Mouse (Mus musculus): Measurements from ENCODE around the gene Arid5a. TPM values are rescaled to one million over a fixed set of nuclear protein-coding genes. Genes with fewer than 3 reads are reported as not detected.
A peak's percentile ranks its signal among the peaks of the same experiment; 100 is the strongest.

Arid5a gene
- polyA plus RNA-seq, 1 experiment from 2014 or later, result 2.9 TPM

DNA sequence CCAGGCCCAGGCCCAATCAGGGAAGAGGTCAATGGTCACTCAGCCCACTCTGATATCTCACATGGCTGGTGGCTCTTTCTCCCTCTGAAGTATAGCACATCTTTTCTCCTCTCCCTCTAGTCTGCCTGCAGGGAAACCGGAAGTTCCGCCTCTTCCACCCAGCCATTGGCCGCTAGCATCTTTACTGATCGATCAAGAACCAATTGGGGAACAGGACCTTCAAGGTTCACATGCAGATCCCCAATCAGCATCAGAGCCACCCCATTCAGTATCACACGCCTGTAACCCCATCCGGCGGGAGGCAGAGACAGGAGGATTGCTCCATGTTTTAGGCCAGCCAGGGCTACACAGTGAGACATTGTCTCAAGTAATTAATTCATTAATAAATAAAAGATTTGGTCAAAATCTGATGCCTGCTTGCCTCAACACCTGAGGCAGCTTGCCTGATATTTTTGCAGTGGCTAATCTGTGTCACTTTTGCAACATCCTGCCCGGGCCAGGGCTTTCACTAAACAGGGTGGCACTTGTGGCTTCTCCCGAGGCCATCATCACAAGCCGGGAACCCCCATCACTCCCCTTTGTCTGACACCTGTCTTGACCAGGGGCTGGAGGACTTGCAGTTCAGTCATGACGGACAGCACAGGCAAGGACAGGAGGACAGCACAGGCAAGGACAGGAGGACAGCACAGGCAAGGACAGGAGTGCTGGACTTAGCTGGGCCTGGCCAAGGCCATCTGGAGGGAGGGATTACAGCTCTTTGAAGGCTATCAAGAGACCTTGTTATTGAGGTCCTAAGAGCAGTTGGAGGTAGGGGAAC is 7.6 kb downstream of the Arid5a start:
- 84% methylated on average over 11 of the region's 11 CpGs for WGBS
- Histone ChIP-seq H3K4me2 (replicated peaks) (no peak overlapping the region), H3K27ac (replicated peaks) (no peak overlapping the region), H3K27me3 (peaks cover 7% of the 10 kb centered on the region; the same call in 1 of the 2 replicates), H3K9ac (replicated peaks) (no peak overlapping the region), H3K36me3 (no peaks in the 10 kb centered on the region), H3K4me1 (no peaks in the 10 kb centered on the region), H3K9me3 (no peaks in the 10 kb centered on the region), H3K4me3 (no peak overlapping the region)
- 0 out of 2 replicates have a peak, but pooled peaks have one; percentile 12 for ATAC-seq (ENCODE audit: low FRiP score, low read depth)

DNA sequence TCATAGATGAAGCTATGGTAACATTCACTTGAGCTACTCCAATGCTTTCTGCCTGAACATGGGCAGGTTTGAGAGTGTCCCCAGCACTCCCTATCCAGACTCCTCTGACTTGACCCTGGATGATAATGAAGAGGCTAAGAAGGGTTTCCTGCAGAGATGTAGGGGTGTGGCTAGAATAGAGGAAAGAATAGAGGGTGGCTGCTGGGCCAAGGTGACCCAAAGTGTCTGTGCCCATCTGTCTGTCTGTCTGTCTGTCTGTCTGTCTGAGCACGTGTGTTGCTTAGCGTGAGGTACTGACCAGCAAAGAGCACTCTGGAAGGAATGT is 8.2 kb downstream of the Arid5a start:
- H3K27me3 ChIP-seq, result 0 out of 2 replicates have a peak, but pooled peaks cover 5% of the 10 kb centered on the region
- H3K4me2 ChIP-seq (replicated peaks), result no peak overlapping the region
- H3K27ac ChIP-seq (replicated peaks), result no peak overlapping the region
- no peak for ATAC-seq (ENCODE audit: low FRiP score, low read depth)
- H3K9ac ChIP-seq (replicated peaks), result no peak overlapping the region
- no peaks in the 10 kb centered on the region for H3K9me3 ChIP-seq
- H3K36me3 ChIP-seq, result no peaks in the 10 kb centered on the region
- H3K4me3 ChIP-seq, result no peak overlapping the region
- H3K4me1 ChIP-seq, result no peaks in the 10 kb centered on the region
- WGBS, result 89% methylated on average over 2 of the region's 2 CpGs

DNA sequence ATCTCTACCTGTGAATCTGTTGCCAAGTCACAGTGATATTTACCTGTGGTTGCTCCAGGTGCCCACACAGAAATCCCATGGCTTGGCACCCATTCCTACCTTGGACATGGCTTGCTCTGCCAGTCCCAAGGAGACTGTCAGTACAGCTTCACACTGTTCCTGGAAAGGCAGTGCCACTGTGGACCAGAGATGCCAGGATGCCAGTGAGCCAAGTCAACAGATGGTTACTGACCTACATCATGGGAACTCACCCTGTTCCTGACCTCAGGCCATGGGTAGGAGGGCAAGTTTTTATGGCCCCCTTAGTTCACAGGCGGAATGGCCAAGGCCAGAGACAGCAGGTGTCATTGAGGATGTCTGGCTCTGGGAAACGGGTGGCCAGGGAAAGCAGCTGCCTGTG is 13.6 kb downstream of the Arid5a start:
- Histone ChIP-seq H3K4me2 (replicated peaks) (no peak overlapping the region), H3K9ac (replicated peaks) (no peak overlapping the region), H3K9me3 (no peaks in the 10 kb centered on the region), H3K27ac (replicated peaks) (no peak overlapping the region), H3K4me3 (no peak overlapping the region), H3K36me3 (no peaks in the 10 kb centered on the region), H3K27me3 (0 out of 2 replicates have a peak, but pooled peaks cover 5% of the 10 kb centered on the region), H3K4me1 (no peaks in the 10 kb centered on the region)
- WGBS, result 86% methylated on average over 2 of the region's 2 CpGs
- ATAC-seq (ENCODE audit: low FRiP score, low read depth), result no peak

DNA sequence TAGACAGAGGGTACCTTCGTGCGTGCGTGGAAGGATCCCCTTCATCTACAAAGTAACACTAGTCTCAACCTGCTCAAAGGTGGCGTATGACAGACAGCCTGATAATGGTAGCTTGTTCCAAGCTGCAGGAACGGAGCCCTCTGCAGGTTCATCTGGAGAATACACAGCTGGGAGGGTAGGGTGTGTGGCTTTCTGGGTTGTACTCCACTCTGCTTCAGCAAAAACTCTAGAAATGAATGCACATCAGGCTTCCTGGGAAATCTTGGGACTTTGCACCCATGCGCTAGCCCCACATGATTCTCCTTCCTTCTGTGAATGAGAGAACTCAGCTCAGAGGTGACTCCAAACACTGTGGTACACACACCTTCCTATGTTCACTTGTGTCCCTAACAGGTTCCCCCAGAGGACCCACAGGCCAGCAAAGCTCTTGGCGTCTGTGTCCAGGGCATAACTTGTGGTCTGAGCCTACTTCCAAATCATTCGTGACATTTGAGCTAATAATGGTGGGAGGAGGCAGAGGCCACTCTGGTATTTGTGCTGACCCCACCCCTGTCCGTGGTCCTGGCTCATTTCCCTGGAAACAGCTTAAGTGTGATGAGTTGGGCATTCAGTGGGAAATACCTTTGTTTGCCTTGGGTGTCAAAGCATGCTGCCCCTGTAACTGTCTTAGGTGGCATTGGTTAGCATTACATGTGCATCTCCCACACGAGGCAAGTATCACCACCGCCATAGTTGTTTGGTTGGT is 14.5 kb downstream of the Arid5a start:
- H3K9me3 ChIP-seq, result no peaks in the 10 kb centered on the region
- 76% methylated on average over 11 of the region's 11 CpGs for WGBS
- ATAC-seq (ENCODE audit: low FRiP score, low read depth), result no peak
- H3K9ac ChIP-seq (replicated peaks), result no peak overlapping the region
- no peak overlapping the region for H3K4me2 ChIP-seq (replicated peaks)
- H3K27me3 ChIP-seq, result 0 out of 2 replicates have a peak, but pooled peaks cover 5% of the 10 kb centered on the region
- H3K27ac ChIP-seq (replicated peaks), result no peak overlapping the region
- no peaks in the 10 kb centered on the region for H3K4me1 ChIP-seq
- H3K36me3 ChIP-seq, result no peaks in the 10 kb centered on the region
- no peak overlapping the region for H3K4me3 ChIP-seq

DNA sequence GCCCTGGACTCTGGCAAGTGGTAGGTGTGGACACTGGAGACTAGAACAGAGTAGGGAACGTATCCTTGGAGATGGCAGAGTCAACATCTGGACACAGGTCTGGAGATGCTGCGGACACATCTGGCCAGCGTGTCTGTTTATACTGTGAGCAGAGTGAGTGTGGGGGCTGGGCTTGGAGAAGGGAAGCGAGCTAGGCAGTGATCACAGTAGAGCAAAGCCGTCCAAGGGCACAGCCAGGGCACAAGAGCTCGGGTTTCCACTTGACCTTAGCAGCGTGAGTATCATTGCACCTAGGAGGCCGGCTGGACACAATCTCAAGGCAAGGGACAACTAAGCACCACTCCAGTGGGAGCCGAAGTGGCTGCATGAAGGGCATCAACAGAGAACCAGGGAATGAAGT is 15.5 kb downstream of the Arid5a start:
- Histone ChIP-seq H3K27ac (replicated peaks) (no peak overlapping the region), H3K27me3 (0 out of 2 replicates have a peak, but pooled peaks cover 2% of the 10 kb centered on the region), H3K9me3 (no peaks in the 10 kb centered on the region), H3K36me3 (0 out of 2 replicates have a peak, but pooled peaks cover 5% of the 10 kb centered on the region), H3K4me2 (replicated peaks) (no peak overlapping the region), H3K4me3 (no peak overlapping the region), H3K4me1 (no peaks in the 10 kb centered on the region), H3K9ac (replicated peaks) (no peak overlapping the region)
- no peak for ATAC-seq (ENCODE audit: low FRiP score, low read depth)
- WGBS, result 73% methylated on average over 9 of the region's 9 CpGs

DNA sequence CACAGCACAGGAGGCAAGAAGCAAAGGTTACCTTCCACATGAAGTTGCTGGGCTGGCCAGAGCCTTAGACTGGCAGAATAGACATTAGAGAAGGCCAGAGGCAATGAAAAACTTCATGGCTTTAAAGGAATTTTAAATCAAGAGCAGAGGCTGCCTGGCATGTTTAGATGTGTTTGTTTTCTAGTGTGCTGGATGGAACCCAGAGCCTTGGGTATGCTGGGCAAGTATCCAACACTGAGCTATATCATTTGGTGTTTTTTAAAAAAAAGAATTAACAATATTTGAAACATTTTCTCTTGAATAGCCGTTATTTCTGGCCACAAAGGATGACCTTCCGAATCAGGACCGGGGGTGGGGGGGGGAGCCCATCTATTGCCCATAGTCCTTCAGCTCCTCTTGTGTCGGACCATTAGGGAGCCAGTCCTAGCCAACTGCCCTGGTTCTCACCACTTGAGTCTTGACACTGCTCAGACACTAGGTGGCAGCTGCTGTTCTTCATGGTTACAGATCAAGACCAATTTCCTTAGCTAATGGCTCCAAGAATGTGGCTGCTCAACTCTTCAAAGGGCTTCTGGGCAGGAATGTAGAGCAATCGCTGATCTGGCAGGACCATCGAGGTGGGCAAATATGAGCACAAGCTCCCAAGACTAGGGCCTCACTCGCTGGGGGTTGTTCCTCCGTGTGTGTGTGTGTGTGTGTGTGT is 16.4 kb downstream of the Arid5a start:
- H3K4me3 ChIP-seq, result no peak overlapping the region
- no peak overlapping the region for H3K27ac ChIP-seq (replicated peaks)
- H3K36me3 ChIP-seq, result 0 out of 2 replicates have a peak, but pooled peaks cover 5% of the 10 kb centered on the region
- peak; percentile 72; the same call in 1 of the 2 replicates for ATAC-seq (ENCODE audit: low FRiP score, low read depth)
- no peaks in the 10 kb centered on the region for H3K4me1 ChIP-seq
- no peaks in the 10 kb centered on the region for H3K9me3 ChIP-seq
- H3K27me3 ChIP-seq, result no peaks in the 10 kb centered on the region
- H3K9ac ChIP-seq (replicated peaks), result no peak overlapping the region
- no peak overlapping the region for H3K4me2 ChIP-seq (replicated peaks)
- 53% methylated on average over 8 of the region's 8 CpGs for WGBS

DNA sequence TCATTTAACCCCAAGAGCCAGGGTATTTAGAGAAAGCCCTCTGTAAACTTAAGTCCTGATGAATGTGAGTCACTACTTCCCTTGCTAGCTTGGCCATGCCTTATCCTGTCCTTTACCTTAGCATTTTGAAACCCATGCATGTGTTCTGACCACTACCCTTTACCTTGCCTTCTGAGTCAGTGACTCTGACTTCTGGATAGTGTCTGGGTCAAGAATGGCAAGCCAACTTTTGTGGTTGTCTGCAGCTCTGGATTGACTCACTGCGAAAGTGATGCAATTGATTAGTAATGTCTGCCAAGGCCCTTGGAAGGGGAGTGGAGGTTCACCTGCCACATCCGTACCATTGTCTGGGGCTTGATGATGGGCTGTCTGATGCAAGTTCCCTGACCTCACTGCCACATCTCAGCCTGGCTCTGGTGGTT is 18.4 kb downstream of the Arid5a start:
- no peak for ATAC-seq (ENCODE audit: low FRiP score, low read depth)
- Histone ChIP-seq H3K4me3 (no peak overlapping the region), H3K9me3 (no peaks in the 10 kb centered on the region), H3K27me3 (no peaks in the 10 kb centered on the region), H3K4me2 (replicated peaks) (no peak overlapping the region), H3K4me1 (no peaks in the 10 kb centered on the region), H3K9ac (replicated peaks) (no peak overlapping the region), H3K36me3 (peaks cover 13% of the 10 kb centered on the region), H3K27ac (replicated peaks) (no peak overlapping the region)
- 97% methylated on average over 2 of the region's 2 CpGs for WGBS

DNA sequence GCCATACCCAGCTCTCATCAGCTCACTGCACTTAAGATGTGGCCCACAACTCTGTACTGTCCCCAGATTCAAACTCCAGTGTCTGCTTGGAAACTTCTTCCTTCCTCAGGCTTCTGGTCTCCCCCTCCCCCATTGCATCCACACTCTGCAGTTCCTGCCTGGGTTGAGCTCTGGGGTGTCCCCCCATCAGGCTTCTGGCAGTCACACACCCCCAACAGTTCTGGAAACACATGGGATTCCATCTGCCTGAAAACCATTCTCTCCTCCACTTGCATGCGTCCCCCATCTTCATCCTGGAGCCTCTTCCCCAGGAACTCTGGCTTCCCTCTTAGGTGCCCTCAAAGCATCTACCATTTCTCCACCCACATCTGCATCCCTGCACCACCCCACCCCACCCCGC is 19.3 kb downstream of the Arid5a start:
- ATAC-seq (ENCODE audit: low FRiP score, low read depth), result no peak
- peaks cover 15% of the 10 kb centered on the region for H3K36me3 ChIP-seq
- H3K9ac ChIP-seq (replicated peaks), result no peak overlapping the region
- H3K9me3 ChIP-seq, result no peaks in the 10 kb centered on the region
- no peaks in the 10 kb centered on the region for H3K4me1 ChIP-seq
- WGBS, result 88% methylated on average over 2 of the region's 2 CpGs
- no peak overlapping the region for H3K4me2 ChIP-seq (replicated peaks)
- H3K27me3 ChIP-seq, result no peaks in the 10 kb centered on the region
- H3K27ac ChIP-seq (replicated peaks), result no peak overlapping the region
- no peak overlapping the region for H3K4me3 ChIP-seq

DNA sequence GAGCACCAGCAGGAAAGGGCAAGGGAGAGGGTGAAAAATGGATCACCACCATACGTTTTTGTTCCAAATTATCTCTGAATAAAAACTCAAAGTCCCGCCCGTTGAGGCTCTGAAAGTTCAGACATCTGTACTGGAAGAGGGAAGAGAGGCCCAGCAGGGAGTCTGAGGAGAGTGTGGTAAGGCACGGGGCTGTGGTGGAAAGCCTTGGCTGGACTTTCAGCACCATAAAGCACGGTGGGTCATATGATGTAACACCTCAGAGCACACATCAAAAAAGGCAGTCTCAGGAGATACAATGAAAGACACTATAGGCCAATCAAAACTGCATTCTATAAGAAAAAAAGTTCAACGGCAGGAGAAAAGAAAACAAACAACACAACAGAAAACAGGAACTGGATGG is 24.2 kb downstream of the Arid5a start:
- H3K4me3 ChIP-seq, result no peak overlapping the region
- no peaks in the 10 kb centered on the region for H3K9me3 ChIP-seq
- no peaks in the 10 kb centered on the region for H3K4me1 ChIP-seq
- ATAC-seq (ENCODE audit: low FRiP score, low read depth), result no peak
- 84% methylated on average over 6 of the region's 6 CpGs for WGBS
- no peak overlapping the region for H3K9ac ChIP-seq (replicated peaks)
- peaks cover 39% of the 10 kb centered on the region for H3K36me3 ChIP-seq
- H3K27me3 ChIP-seq, result no peaks in the 10 kb centered on the region
- no peak overlapping the region for H3K27ac ChIP-seq (replicated peaks)
- no peak overlapping the region for H3K4me2 ChIP-seq (replicated peaks)

DNA sequence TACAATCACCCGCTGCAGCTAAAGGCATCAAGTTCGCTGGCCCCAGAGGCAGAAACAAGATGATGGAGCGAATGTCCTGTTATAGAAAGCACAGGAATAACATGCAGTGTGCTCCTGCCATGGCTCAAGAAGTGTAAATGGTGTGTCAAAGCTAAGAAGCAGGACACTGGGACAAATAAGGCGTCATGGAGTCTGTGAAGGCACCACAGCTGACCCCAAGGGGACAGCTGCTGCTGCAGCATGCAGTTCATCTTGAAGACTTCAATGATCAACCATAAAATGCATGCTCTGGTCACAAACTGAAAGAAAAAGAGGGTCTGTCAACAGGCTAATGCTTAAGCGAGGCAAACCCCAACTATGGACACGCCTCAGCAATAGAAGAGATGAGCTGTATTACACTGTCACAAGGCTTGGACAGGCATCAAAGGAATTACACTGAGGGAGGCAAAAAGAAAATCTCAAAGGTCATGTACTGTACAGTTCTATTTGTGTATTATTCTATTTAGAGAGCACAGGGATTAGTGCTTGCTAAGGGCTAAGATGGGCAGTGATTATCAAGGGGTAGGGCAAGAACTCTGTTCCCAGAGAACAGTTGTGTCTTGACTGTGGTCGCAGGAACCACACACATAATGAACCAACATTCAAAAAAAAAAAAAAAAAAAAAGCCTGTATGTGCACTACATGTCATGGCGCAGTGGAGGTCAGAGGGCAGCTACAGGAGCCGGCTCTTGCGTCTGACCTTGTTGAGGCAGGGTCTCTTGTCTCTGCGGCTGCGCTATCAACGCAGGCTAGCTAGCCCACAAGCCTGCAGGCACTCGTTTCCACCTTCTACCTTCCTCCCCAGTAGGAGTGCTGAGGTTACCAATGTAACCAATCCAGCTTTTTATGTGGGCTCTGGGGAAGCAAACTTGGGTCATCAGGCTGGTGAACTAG is 25.7 kb downstream of the Arid5a start:
- no peaks in the 10 kb centered on the region for H3K9me3 ChIP-seq
- H3K27ac ChIP-seq (replicated peaks), result no peak overlapping the region
- H3K9ac ChIP-seq (replicated peaks), result no peak overlapping the region
- no peaks in the 10 kb centered on the region for H3K27me3 ChIP-seq
- no peak overlapping the region for H3K4me2 ChIP-seq (replicated peaks)
- WGBS, result 87% methylated on average over 14 of the region's 14 CpGs
- ATAC-seq (ENCODE audit: low FRiP score, low read depth), result no peak
- no peak overlapping the region for H3K4me3 ChIP-seq
- H3K4me1 ChIP-seq, result no peaks in the 10 kb centered on the region
- H3K36me3 ChIP-seq, result peaks cover 48% of the 10 kb centered on the region

DNA sequence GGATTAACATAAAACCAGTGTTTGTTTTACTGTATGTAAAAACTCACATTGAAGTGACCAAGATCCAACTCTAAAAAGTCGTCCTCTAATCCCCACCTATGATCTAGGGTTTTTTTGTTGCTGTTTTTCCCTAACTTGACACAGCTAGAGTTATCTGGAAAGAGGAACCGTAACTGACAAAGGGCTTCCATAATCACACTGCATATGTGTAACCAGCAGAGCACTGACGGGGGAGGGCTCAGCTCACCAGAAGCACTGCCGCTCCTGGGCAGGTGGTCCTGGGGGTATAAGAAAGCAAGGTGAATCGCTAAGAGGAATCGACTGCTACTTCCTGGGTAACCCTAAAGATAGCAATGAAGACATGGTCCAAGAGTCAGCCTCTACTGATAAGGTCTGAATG is 35.0 kb downstream of the Arid5a start:
- Histone ChIP-seq H3K27ac (replicated peaks) (no peak overlapping the region), H3K4me3 (no peak overlapping the region), H3K9me3 (no peaks in the 10 kb centered on the region), H3K9ac (replicated peaks) (no peak overlapping the region), H3K4me2 (replicated peaks) (no peak overlapping the region), H3K4me1 (no peaks in the 10 kb centered on the region), H3K27me3 (no peaks in the 10 kb centered on the region), H3K36me3 (peaks cover 97% of the 10 kb centered on the region)
- WGBS, result 96% methylated on average over 6 of the region's 6 CpGs
- ATAC-seq (ENCODE audit: low FRiP score, low read depth), result no peak

Data from midbrain, embryonic 12.5 days (tissue).